Mouse (Mus musculus) brown adipose tissue, adult 24 weeks (tissue): ENCODE measurements around the gene Tmco2. TPM values are rescaled to one million over a fixed set of nuclear protein-coding genes. Genes with fewer than 3 reads are reported as not detected.
"Not testable (repeated sequence)": the region's sequence is repeated elsewhere in the genome, so short reads cannot be mapped to it uniquely, and the experiment has no call there.

ENCODE experiments used
- H3K27ac ChIP-seq: fragments of 200-500 bp; replicated peaks from 2 replicates; pipeline ENCODE4 v1.5.1; 2012; ENCODE audit warnings: low read depth, mild to moderate bottlenecking, low read length
- H3K4me1 ChIP-seq: fragments of 200-500 bp; 2 replicates; pipeline ENCODE4 v1.6.1; 2012; ENCODE audit warnings: low read length, mixed read lengths; ENCODE audit not compliant: control insufficient read depth, insufficient read depth, insufficient read length
- H3K4me3 ChIP-seq: fragments of 200-500 bp; 2 replicates; pipeline ENCODE4 v1.5.1; 2012; ENCODE audit warnings: low read depth, mild to moderate bottlenecking, low read length, moderate library complexity; ENCODE audit not compliant: insufficient read depth
- polyA plus RNA-seq: library from polyadenylated mRNA; stranded (reverse); fragments of >200 nt; gene quantifications from 2 replicates; pipeline ENCODE4 v1.2.4, GENCODE M21; 2012; ENCODE audit not compliant: missing spikeins, insufficient read depth, insufficient read length

Tmco2 gene
- polyA plus RNA-seq = not detected in 2 replicates

GRCm38 (mm10) chr4:121109126-121109525 is at the start of gene Tmco2:
Gene Tmco2, minus strand, starts transcription at chr4:121109226.
- H3K27ac ChIP-seq = no peak within 1 kb of the TSS
- no peaks in the 10 kb centered on the region for H3K4me1 ChIP-seq
- H3K4me3 ChIP-seq = no peak within 1 kb of the TSS

GRCm38 (mm10) chr4:121103304-121103703 is 5.7 kb downstream of the Tmco2 start:
- Histone ChIP-seq H3K4me3 (no peak overlapping the region), H3K27ac (no peak overlapping the region), H3K4me1 (no peaks in the 10 kb centered on the region)

- H3K27ac ChIP-seq = 0 out of 2 replicates have a peak within 1 kb of the TSS, but pooled peaks have one; percentile 28
- H3K4me3 ChIP-seq = peak within 1 kb of the TSS; percentile 93
- H3K4me1 ChIP-seq = peaks cover 3% of the 10 kb centered on the region
Observed at GRCm38 (mm10) chr4:121097650-121098378, 11.2 kb downstream of the Tmco2 start, which contains the start of gene Zmpste24. Gene Zmpste24, minus strand, starts transcription at chr4:121098241.

GRCm38 (mm10) chr4:121090211-121090610 is 18.8 kb downstream of the Tmco2 start:
- no peak overlapping the region for H3K27ac ChIP-seq
- H3K4me3 ChIP-seq = no peak overlapping the region
- no peaks in the 10 kb centered on the region for H3K4me1 ChIP-seq

- H3K4me3 ChIP-seq = no peak overlapping the region
- H3K4me1 ChIP-seq = no peaks in the 10 kb centered on the region
- H3K27ac ChIP-seq = no peak overlapping the region
Observed at GRCm38 (mm10) chr4:121088696-121089095, 20.3 kb downstream of the Tmco2 start.

- Histone ChIP-seq H3K4me1 (no peaks in the 10 kb centered on the region), H3K4me3 (no peak overlapping the region), H3K27ac (no peak overlapping the region)
Observed at GRCm38 (mm10) chr4:121084506-121084905, 24.5 kb downstream of the Tmco2 start.

GRCm38 (mm10) chr4:121080395-121080794 is 28.6 kb downstream of the Tmco2 start:
- Histone ChIP-seq H3K4me1 (no peaks in the 10 kb centered on the region), H3K27ac (no peak overlapping the region), H3K4me3 (no peak overlapping the region)

GRCm38 (mm10) chr4:121077915-121078646 is 30.9 kb downstream of the Tmco2 start:
- no peaks in the 10 kb centered on the region for H3K4me1 ChIP-seq

GRCm38 (mm10) chr4:121074250-121074649 is 34.8 kb downstream of the Tmco2 start:
- Histone ChIP-seq H3K4me3 (no peak overlapping the region), H3K4me1 (no peaks in the 10 kb centered on the region), H3K27ac (no peak overlapping the region)

More at GRCm38 (mm10) chr4:121077915-121078646, 30.9 kb downstream of the Tmco2 start:
- no peak overlapping the region for H3K4me3 ChIP-seq
- no peak overlapping the region for H3K27ac ChIP-seq

- H3K4me3 ChIP-seq = no peak overlapping the region
- no peaks in the 10 kb centered on the region for H3K4me1 ChIP-seq
- H3K27ac ChIP-seq = no peak overlapping the region
Observed at GRCm38 (mm10) chr4:121065336-121065735, 43.7 kb downstream of the Tmco2 start.

GRCm38 (mm10) chr4:121059218-121059617 is 49.8 kb downstream of the Tmco2 start:
- not testable (repeated sequence) for H3K4me1 ChIP-seq, H3K27ac ChIP-seq, H3K4me3 ChIP-seq

- no peak overlapping the region for H3K27ac ChIP-seq
Observed at GRCm38 (mm10) chr4:121057032-121057431, 52.0 kb downstream of the Tmco2 start.

GRCm38 (mm10) chr4:121056342-121056741 is 52.7 kb downstream of the Tmco2 start:
- no peak overlapping the region for H3K4me3 ChIP-seq
- no peak overlapping the region for H3K27ac ChIP-seq
- H3K4me1 ChIP-seq = no peaks in the 10 kb centered on the region

More at GRCm38 (mm10) chr4:121057032-121057431, 52.0 kb downstream of the Tmco2 start:
- Histone ChIP-seq H3K4me1 (no peaks in the 10 kb centered on the region), H3K4me3 (no peak overlapping the region)
